Mouse (Mus musculus): ENCODE data around the gene Olfm3.

The Olfm3 gene

DNA sequence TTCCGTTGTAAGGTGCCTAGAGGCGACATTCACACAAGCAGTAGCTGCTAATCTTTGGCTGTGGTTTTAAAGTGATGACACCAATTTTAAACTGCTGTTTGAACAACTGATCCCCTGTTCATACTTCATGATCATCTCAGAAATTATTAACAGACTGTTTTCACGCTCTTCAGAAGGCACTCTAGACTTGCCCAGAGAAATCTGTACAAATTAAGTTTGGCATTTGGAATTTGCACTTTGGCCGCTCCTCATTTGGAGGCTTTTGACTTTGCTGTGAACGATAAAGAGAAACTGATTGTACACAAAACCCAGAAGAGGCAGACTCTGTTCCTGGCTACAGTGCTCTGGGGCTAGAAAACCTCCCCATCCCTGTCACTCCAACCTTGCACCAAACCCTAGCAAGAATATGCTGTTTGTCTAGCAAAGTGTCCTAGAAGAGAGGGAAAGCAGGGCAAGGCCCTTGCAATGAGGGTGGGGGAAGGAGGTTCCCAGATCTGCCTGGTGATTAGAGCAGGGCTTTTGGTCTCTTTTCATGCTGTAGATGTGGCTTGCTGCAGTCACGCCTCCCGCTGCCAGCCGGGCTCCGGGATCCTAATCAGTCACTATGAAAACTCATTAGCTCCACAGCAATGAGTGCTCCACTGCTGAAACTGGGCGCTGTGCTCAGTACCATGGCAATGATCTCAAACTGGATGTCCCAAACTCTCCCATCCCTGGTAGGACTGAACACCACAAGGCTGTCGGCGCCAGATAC is 176.7 kb downstream of the Olfm3 start:
- no peak for DNase-seq (ENCODE audit: extremely low read depth, low read depth)

DNA sequence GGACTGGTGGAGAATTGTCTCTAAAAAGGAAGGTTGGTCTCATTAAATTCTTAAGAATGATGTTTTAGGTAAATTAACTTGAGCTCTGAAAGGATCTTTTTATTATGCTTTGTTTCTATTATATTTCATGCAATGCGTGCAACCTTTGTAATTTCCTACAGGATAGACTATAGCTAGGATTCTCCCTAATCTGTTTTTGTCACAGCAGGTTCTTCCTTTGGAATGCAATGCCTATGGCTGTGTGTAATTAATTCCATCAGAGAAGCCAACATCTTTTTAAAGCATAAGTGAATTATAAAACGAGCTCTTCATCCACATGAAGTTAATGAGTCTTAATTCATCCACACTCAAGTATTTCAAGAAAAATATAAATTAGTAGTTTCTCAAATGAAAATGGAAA is 177.5 kb downstream of the Olfm3 start:
- DNase-seq (ENCODE audit: extremely low read depth, low read depth) = no peak

DNA sequence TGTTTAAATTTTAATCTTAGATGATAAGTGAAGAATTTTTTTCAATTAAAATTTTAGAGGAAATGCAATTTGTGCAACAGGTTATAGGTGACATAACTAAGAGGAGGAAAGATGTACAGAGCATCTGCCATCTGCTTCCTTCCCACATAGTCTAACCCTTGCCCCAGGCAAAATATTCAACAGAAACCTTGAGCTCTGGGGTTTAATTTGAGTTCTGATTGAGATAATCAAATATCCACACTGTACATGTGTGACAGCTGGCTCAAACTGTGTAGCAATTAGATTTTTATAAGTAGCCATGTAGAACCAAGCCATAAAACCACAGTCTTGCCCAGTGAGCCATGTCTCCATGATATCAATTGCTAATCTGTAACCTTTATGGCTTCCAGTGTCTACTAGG is 179.1 kb downstream of the Olfm3 start:
- DNase-seq (ENCODE audit: extremely low read depth, low read depth) = no peak

DNA sequence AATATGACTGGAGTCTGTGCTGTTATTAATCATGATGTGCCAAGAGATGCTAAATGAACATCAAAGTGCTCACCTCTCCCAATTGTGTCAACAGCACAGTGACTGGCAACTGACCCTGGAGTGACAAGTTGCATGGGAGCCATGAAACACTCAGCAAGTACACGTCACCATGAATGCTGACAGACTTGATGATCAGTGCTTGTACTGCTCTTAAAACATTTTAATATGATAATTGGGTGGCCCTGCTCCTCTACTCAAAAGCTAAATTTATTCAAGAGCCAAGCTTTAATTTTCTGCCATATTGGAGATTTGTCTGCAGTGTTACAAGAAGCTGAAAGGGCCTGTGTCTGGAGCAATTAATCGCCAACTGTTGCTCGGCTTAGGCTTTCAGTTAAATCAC is 184.4 kb downstream of the Olfm3 start:
- DNase-seq (ENCODE audit: extremely low read depth, low read depth) = no peak

DNA sequence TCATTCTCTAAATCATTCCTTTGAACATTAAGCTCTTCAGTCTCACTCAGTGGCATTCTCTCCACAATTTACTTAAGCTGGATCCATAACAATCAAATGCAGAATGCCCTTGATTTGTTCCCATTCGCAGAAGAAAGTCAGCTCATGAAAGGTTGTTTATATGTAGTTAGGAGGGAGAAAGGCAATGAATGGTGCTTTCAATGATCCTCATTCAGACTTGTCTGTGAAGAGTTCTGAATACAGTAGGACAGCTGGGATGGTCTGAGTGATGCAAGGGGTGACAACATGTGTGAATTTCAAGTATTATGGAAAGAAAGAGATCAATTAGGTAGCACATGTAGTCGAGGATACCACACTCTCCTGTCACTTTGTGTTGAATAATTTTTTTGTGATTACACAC is 186.8 kb downstream of the Olfm3 start:
- no peak for DNase-seq (ENCODE audit: extremely low read depth, low read depth)

DNA sequence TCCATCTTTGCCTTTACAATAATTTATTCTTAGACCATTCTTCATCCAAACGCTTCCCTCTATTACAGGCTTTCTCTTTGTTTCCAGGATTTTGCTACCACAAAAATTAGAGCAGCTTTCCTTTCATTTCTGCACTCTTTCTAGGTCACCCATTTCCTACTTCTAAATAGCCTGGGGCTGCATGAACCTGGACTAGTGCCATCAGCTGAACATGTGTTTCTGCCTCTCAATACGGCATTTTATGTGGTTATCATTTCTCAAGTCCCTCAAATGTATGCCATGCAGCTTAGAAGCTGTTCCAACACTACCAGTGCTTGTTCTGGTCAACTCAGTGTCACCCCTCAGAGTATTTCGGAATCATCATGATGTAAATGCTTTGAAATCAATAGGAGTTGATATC is 191.6 kb downstream of the Olfm3 start:
- no peak for DNase-seq (ENCODE audit: extremely low read depth, low read depth)

DNA sequence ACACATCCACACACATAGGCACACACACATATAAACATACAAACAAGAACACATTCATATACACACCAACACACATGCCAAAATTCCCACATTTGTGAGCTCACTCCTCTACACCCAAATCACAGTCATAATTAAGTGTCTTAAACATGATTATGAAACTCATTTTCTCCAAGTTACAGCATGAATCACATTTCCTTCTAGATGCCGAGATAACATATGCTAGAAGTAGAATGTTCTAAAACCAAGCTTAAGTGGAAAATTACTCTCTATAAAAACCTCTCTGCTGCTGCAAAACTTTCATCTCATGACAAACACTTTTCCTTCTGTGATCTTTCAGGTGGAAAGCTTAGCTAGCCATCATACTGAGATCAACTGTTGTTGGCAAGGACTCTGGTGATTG is 195.7 kb downstream of the Olfm3 start:
- DNase-seq (ENCODE audit: extremely low read depth, low read depth) = no peak

DNA sequence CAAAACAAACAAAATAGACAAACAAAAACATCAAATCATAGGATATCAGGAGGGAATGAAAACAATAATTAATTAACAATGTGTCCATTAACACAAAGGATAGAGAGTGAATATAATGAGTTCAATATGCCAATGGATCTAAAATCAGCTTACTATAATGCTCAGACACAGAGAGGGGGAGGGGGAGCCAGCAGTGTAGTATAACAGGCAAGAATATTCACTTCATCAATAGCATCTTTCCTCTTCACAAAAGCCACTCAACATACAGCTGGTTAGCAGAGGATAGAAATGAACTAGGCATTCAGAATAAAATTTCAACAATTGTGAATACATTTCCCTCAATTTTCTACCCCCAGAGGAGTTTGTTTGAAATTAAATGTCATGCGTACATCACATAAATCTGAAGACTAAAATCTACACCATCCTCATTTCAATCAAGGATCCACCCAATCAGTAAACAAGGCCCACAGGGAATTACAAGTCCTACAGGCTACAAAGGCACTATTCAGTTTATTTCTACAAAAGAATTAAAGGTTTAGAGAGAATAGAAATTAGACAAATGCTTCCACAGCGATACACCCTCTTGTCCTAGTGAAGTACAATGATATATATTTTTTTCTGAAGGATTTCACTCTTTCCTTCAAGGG is 200.4 kb downstream of the Olfm3 start:
- no peak for DNase-seq (ENCODE audit: extremely low read depth, low read depth)

DNA sequence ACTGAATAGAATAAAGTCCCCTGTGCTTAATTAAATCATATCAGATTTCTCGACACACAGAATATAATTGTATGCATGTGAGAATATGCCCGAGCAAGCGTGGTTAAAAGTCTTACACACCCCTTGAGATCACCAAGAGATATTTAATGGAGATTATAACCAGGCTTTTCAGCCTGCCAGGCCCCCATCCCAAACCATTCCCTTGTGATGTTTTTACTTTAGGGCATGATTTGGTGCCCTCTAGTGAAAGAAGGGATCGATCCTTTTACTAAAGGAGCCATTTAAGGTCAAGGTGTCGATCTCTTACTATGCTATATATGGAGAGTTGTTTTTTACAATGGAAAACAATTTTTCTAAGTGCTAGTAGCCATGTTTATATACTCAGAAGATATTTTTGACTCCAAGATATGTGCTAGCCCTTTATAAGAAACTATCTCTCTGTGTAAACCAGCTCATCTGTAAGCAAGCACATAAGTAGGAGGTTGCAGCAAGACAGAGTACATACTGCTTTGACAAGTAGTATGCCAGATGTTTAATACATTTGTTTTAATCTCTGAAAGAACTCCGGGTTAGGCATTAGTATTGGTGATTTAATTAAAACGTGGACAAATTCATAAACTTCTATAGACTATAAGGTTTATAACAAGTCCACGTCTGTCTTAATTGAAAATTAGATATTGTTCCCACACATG is 201.1 kb downstream of the Olfm3 start:
- DNase-seq (ENCODE audit: extremely low read depth, low read depth) = no peak

DNA sequence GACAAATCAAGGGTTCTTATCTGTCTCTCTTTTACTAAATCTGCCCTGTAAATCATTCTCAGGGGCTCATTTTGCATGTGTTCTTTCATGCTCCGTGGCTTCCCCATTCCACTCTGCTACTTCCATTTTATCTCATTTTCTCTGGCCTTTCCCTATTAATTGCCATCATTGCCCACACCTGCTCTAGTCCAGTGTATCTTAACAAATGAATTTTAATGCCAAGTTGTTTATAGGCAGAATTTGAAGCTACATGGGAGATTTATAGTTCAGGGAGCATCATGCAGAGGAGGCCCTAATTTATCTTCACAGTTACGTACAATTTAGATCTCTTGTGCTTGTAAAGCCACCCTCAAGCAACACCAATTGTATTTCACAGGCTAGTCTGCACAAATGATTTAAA is 241.8 kb downstream of the Olfm3 start:
- no peak for DNase-seq (ENCODE audit: extremely low read depth, low read depth)

DNA sequence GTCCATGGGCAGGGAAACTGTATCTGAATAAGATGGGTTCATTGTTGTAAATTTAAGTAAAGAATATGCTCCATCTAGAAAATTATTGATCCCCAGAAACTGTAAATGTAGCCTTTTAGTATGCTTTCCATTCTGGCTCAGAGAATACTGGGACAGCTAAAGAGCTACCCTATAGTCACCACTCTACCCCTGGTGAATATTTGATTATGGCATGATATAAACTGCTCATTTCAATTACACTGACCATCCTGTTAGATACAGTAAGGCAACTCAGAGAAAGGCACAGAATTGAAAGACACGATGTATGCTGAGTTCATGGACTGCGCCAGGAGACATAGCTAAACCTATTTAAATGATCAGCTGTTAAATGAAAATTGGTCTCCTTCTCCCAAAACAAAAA is 242.4 kb downstream of the Olfm3 start:
- no peak for DNase-seq (ENCODE audit: extremely low read depth, low read depth)

DNA sequence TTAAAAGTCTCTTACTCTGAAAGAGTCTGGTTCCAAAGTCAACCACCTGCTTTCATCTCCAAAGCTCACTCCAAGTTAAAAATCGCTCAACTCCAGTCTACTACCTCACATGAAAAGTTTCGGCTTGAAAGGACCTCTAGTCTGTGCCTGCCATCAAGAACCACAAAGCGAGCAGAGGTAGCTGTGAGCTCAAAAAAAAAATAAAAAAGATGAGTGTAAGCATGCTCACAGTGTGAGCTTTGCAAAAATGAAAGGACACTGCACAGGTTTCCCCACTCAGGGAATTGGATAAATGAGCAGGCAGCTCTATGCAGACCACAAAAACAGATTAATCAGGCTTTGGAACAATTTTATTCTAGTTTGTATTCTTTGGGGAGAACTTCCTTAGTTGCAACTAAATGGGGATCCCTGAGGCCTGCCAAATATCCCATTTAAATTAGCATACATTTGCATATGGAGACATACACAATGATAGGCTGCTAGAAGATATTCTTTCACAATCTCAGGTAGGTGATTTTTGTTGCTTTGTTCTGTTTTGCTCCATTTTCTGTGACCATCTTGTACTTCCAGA is 255.1 kb downstream of the Olfm3 start:
- DNase-seq (ENCODE audit: extremely low read depth, low read depth) = no peak

DNA sequence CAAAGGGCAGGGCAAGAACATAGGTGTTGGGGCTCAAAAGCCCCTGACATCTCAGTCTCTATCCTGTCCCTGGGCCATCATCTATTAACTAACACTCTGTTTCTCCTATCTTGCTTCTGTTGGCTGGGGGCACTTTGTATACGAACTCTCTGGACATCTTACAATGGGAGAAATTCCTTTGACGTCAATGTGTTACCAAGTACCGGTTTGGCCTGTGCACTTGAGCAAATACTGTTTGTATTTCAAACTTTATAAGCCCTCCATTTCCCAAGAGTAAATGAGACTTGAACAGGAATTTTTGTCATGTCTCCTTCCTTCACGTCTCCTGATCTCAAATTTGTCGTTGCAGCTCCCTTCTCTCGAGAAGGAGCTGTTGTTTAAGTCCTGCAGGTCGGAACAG is 270.7 kb downstream of the Olfm3 start:
- DNase-seq (ENCODE audit: extremely low read depth, low read depth) = no peak

Measured in MEL-GATA-1-ER (cell line).